Mouse (Mus musculus): Measurements from ENCODE around the gene Anpep.

DNA sequence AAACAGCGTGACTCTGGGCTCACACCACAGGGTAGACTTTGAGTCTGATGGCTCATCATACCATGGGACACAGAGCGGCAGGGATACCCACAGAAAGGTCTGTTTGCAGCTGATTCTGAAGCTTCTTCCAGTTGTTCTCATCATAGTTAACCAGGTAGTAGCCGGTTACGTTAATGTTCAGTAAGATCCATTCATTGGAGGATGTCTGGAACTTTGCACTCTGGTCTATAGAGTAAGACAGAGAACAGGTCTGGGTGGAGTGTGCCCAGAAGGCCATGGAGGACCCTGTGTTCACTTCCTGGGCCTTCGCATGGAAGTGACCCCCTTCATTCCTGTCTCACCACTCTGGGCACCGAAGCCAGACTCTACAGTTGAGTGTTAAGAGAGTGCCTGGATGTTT lies 25.7 kb downstream of the Anpep start:
- TF ChIP-seq CTCF (IDR thresholded peaks at IDR 0.05; ENCODE audit: low read depth, low read length) (no peak), POLR2AphosphoS5 (IDR thresholded peaks at IDR 0.05; ENCODE audit: insufficient replicate concordance, low read depth, low read length) (no peak), GATA2 (IDR thresholded peaks at IDR 0.05; ENCODE audit: borderline replicate concordance, low read depth, low read length) (no peak)

Data from G1E (cell line).